Mouse (Mus musculus): ENCODE results near the gene Relt.
A peak's percentile ranks its signal among the peaks of the same experiment; 100 is the strongest.
"Not testable (repeated sequence)": the region's sequence is repeated elsewhere in the genome, so short reads cannot be mapped to it uniquely, and the experiment has no call there.

The Relt gene

GRCm38 (mm10) chr7:100875822-100876221 lies 12.6 kb upstream of the Relt start:
- no peak for DNase-seq (ENCODE audit: low spot score)

- DNase-seq (ENCODE audit: low spot score) = no peak
Observed at GRCm38 (mm10) chr7:100873197-100873596, 10.0 kb upstream of the Relt start.

GRCm38 (mm10) chr7:100871892-100872291 lies 8.6 kb upstream of the Relt start:
- no peak for DNase-seq (ENCODE audit: low spot score)

GRCm38 (mm10) chr7:100871355-100871754 lies 8.1 kb upstream of the Relt start:
- DNase-seq (ENCODE audit: low spot score) = no peak

- DNase-seq (ENCODE audit: low spot score) = no peak
Observed at GRCm38 (mm10) chr7:100869877-100870629, 6.8 kb upstream of the Relt start.

GRCm38 (mm10) chr7:100868551-100868950 lies 5.3 kb upstream of the Relt start:
- no peak for DNase-seq (ENCODE audit: low spot score)

GRCm38 (mm10) chr7:100867561-100867960 lies 4.3 kb upstream of the Relt start:
- no peak for DNase-seq (ENCODE audit: low spot score)

GRCm38 (mm10) chr7:100866675-100867074 lies 3.4 kb upstream of the Relt start:
- peak; percentile 53 for DNase-seq (ENCODE audit: low spot score)

- no peak for DNase-seq (ENCODE audit: low spot score)
Observed at GRCm38 (mm10) chr7:100862353-100862752, 893 bp downstream of the Relt start.

GRCm38 (mm10) chr7:100861209-100861608 lies 2.0 kb downstream of the Relt start:
- DNase-seq (ENCODE audit: low spot score) = no peak

- DNase-seq (ENCODE audit: low spot score) = no peak
Observed at GRCm38 (mm10) chr7:100860450-100860849, 2.8 kb downstream of the Relt start.

- DNase-seq (ENCODE audit: low spot score) = no peak
Observed at GRCm38 (mm10) chr7:100855795-100856573, 7.3 kb downstream of the Relt start.

GRCm38 (mm10) chr7:100855300-100855699 lies 7.9 kb downstream of the Relt start:
- no peak for DNase-seq (ENCODE audit: low spot score)

- no peak for DNase-seq (ENCODE audit: low spot score)
Observed at GRCm38 (mm10) chr7:100854861-100855260, 8.4 kb downstream of the Relt start.

GRCm38 (mm10) chr7:100854137-100854814 lies 9.0 kb downstream of the Relt start:
- DNase-seq (ENCODE audit: low spot score) = no peak

GRCm38 (mm10) chr7:100853396-100853795 lies 9.8 kb downstream of the Relt start:
- no peak for DNase-seq (ENCODE audit: low spot score)

GRCm38 (mm10) chr7:100851481-100852356 lies 11.5 kb downstream of the Relt start:
- DNase-seq (ENCODE audit: low spot score) = no peak

GRCm38 (mm10) chr7:100849508-100849907 lies 13.7 kb downstream of the Relt start:
- DNase-seq (ENCODE audit: low spot score) = no peak

- peak; percentile 59 for DNase-seq (ENCODE audit: low spot score)
Observed at GRCm38 (mm10) chr7:100848744-100849143, 14.5 kb downstream of the Relt start.

GRCm38 (mm10) chr7:100847131-100847530 lies 16.1 kb downstream of the Relt start:
- no peak for DNase-seq (ENCODE audit: low spot score)

GRCm38 (mm10) chr7:100846033-100846432 lies 17.2 kb downstream of the Relt start:
- DNase-seq (ENCODE audit: low spot score) = not testable (repeated sequence)

- DNase-seq (ENCODE audit: low spot score) = no peak
Observed at GRCm38 (mm10) chr7:100845412-100845811, 17.8 kb downstream of the Relt start.

Measured in ovary, postnatal 14 days (tissue).